Mouse (Mus musculus): ENCODE data around the gene Atp1a4.
"Not testable (repeated sequence)": the region's sequence is repeated elsewhere in the genome, so short reads cannot be mapped to it uniquely, and the experiment has no call there.

The Atp1a4 gene

GRCm38 (mm10) chr1:172281522-172282254 lies 23.5 kb upstream of the Atp1a4 start:
- no peak for DNase-seq (ENCODE audit: low read depth)

- DNase-seq (ENCODE audit: low read depth), result no peak
These were observed 21.7 kb upstream of the Atp1a4 start for GRCm38 (mm10) chr1:172279768-172280509.

GRCm38 (mm10) chr1:172278328-172278727 lies 20.1 kb upstream of the Atp1a4 start:
- DNase-seq (ENCODE audit: low read depth), result no peak

- DNase-seq (ENCODE audit: low read depth), result no peak
These were observed 19.0 kb upstream of the Atp1a4 start for GRCm38 (mm10) chr1:172277172-172277571.

GRCm38 (mm10) chr1:172274547-172274946 lies 16.3 kb upstream of the Atp1a4 start:
- DNase-seq (ENCODE audit: low read depth), result no peak

- DNase-seq (ENCODE audit: low read depth), result no peak
These were observed 15.9 kb upstream of the Atp1a4 start for GRCm38 (mm10) chr1:172274116-172274515.

- no peak for DNase-seq (ENCODE audit: low read depth)
These were observed 15.2 kb upstream of the Atp1a4 start for GRCm38 (mm10) chr1:172273386-172273785.

GRCm38 (mm10) chr1:172271765-172272164 lies 13.6 kb upstream of the Atp1a4 start:
- no peak for DNase-seq (ENCODE audit: low read depth)

- no peak for DNase-seq (ENCODE audit: low read depth)
These were observed 13.0 kb upstream of the Atp1a4 start for GRCm38 (mm10) chr1:172271208-172271607.

- no peak for DNase-seq (ENCODE audit: low read depth)
These were observed 3.4 kb upstream of the Atp1a4 start, which contains the start of gene Igsf8 for GRCm38 (mm10) chr1:172261477-172262078. Gene Igsf8, plus strand, starts transcription at chr1:172261641.

- peak; percentile 45 for DNase-seq (ENCODE audit: low read depth)
These were observed 10.5 kb downstream of the Atp1a4 start for GRCm38 (mm10) chr1:172247679-172248078.

- no peak for DNase-seq (ENCODE audit: low read depth)
These were observed 11.0 kb downstream of the Atp1a4 start for GRCm38 (mm10) chr1:172247216-172247615.

- DNase-seq (ENCODE audit: low read depth), result not testable (repeated sequence)
These were observed 13.6 kb downstream of the Atp1a4 start for GRCm38 (mm10) chr1:172244645-172245044.

- DNase-seq (ENCODE audit: low read depth), result no peak
These were observed 14.5 kb downstream of the Atp1a4 start for GRCm38 (mm10) chr1:172243547-172244205.

- peak; percentile 77 for DNase-seq (ENCODE audit: low read depth)
These were observed 15.8 kb downstream of the Atp1a4 start for GRCm38 (mm10) chr1:172242401-172242800.

GRCm38 (mm10) chr1:172240945-172241708 lies 17.1 kb downstream of the Atp1a4 start:
- no peak for DNase-seq (ENCODE audit: low read depth)

- peak; percentile 35 for DNase-seq (ENCODE audit: low read depth)
These were observed 29.0 kb downstream of the Atp1a4 start for GRCm38 (mm10) chr1:172229215-172229614.

- DNase-seq (ENCODE audit: low read depth), result no peak
These were observed 30.0 kb downstream of the Atp1a4 start for GRCm38 (mm10) chr1:172228209-172228608.

- no peak for DNase-seq (ENCODE audit: low read depth)
These were observed 36.7 kb downstream of the Atp1a4 start for GRCm38 (mm10) chr1:172221297-172222063.

- DNase-seq (ENCODE audit: low read depth), result peak; percentile 82
These were observed 37.8 kb downstream of the Atp1a4 start for GRCm38 (mm10) chr1:172220414-172220813.
